Mouse (Mus musculus) liver, embryonic 11.5 days (tissue): ENCODE data around the gene Nrde2. TPM values are rescaled to one million over a fixed set of nuclear protein-coding genes. Genes with fewer than 3 reads are reported as not detected.

Source experiments
- ATAC-seq: fragments of 200-750 bp; cut with Nextera tagmentation; replicated peaks from 2 replicates; pipeline ENCODE4 v1.8.0; 2017; ENCODE audit warnings: moderate number of reproducible peaks, mild to moderate bottlenecking, moderate TSS enrichment, moderate library complexity; ENCODE audit not compliant: low FRiP score
- DNase-seq: peaks from one replicate; pipeline ENCODE4 v3.0.0-alpha.2; 2017; ENCODE audit warnings: low spot score
- H3K27ac ChIP-seq: fragments of 300-500 bp; sonication (generic); 2 replicates; pipeline ENCODE4 v1.5.1; 2014; ENCODE audit warnings: mild to moderate bottlenecking, low read depth, low read length, control low read depth
- H3K27me3 ChIP-seq: fragments of 300-500 bp; sonication (generic); replicated peaks from 2 replicates; pipeline ENCODE4 v1.6.1; 2014; ENCODE audit warnings: low read length, mixed read lengths; ENCODE audit not compliant: control insufficient read depth, insufficient read depth
- H3K36me3 ChIP-seq: fragments of 300-500 bp; sonication (generic); 2 replicates; pipeline ENCODE4 v1.6.1; 2014; ENCODE audit warnings: mild to moderate bottlenecking, low read length, moderate library complexity, mixed read lengths; ENCODE audit not compliant: control insufficient read depth, insufficient read depth
- H3K4me1 ChIP-seq: fragments of 300-500 bp; sonication (generic); replicated peaks from 2 replicates; pipeline ENCODE4 v1.6.1; 2014; ENCODE audit warnings: low read length, mixed read lengths; ENCODE audit not compliant: control insufficient read depth, insufficient read depth
- H3K4me2 ChIP-seq: fragments of 300-500 bp; sonication (generic); 2 replicates; pipeline ENCODE4 v1.6.1; 2014; ENCODE audit warnings: mild to moderate bottlenecking, control low read depth, moderate library complexity
- H3K4me3 ChIP-seq: fragments of 300-500 bp; sonication (generic); 2 replicates; pipeline ENCODE4 v1.5.1; 2014; ENCODE audit warnings: low read depth, low read length, control low read depth
- H3K9ac ChIP-seq: fragments of 300-500 bp; sonication (generic); 2 replicates; pipeline ENCODE4 v1.6.1; 2014; ENCODE audit warnings: low read depth, low read length, control low read depth
- H3K9me3 ChIP-seq: fragments of 300-500 bp; sonication (generic); 2 replicates; pipeline ENCODE4 v1.6.1; 2016; ENCODE audit warnings: low read length, inconsistent platforms, mixed read lengths; ENCODE audit not compliant: control insufficient read depth
- WGBS: fragments of 180-500 bp; shearing (Covaris S2); extraction: QIAGEN DNeasy Blood & Tissue Kit; methylation state at CpG from one replicate; pipeline ENCODE4 v1.1.7; 2014; 5-methylcytosine and 5-hydroxymethylcytosine counted together
- polyA plus RNA-seq: library from polyadenylated mRNA; unstranded; fragments of >200 nt; fragmentation: Nextera tagmentation; extraction: Ambion mirVana; gene quantifications from 2 replicates; pipeline ENCODE4 v1.2.1, GENCODE M21; 2014

Gene Nrde2
- polyA plus RNA-seq, 1 experiment from 2014 or later = 14.0 TPM

GRCm38 (mm10) chr12:100104530-100104929 is 54.9 kb downstream of the Nrde2 start:
- ATAC-seq (no peak), DNase-seq (no peak)
- WGBS = 84% methylated on average over 5 of the region's 5 CpGs
- Histone ChIP-seq H3K4me3 (no peak overlapping the region), H3K9me3 (no peaks in the 10 kb centered on the region), H3K27me3 (no peaks in the 10 kb centered on the region; the same call in 1 of the 2 replicates), H3K36me3 (no peaks in the 10 kb centered on the region), H3K27ac (no peak overlapping the region), H3K9ac (no peak overlapping the region), H3K4me2 (no peak overlapping the region), H3K4me1 (no peaks in the 10 kb centered on the region)

- Histone ChIP-seq H3K27me3 (no peaks in the 10 kb centered on the region; the same call in 1 of the 2 replicates), H3K4me1 (no peaks in the 10 kb centered on the region), H3K4me3 (no peak overlapping the region), H3K4me2 (no peak overlapping the region), H3K27ac (no peak overlapping the region), H3K36me3 (no peaks in the 10 kb centered on the region), H3K9ac (no peak overlapping the region), H3K9me3 (no peaks in the 10 kb centered on the region)
- ATAC-seq (no peak), DNase-seq (no peak)
- WGBS = 59% methylated on average over 3 of the region's 3 CpGs
Observed at GRCm38 (mm10) chr12:100101651-100102050, 57.8 kb downstream of the Nrde2 start.

- no peaks in the 10 kb centered on the region for H3K4me1 ChIP-seq
- H3K4me3 ChIP-seq = no peak overlapping the region
- no peak overlapping the region for H3K4me2 ChIP-seq
- no peaks in the 10 kb centered on the region for H3K36me3 ChIP-seq
- no peak for ATAC-seq
- H3K27me3 ChIP-seq = no peaks in the 10 kb centered on the region; the same call in 1 of the 2 replicates
- no peaks in the 10 kb centered on the region for H3K9me3 ChIP-seq
- no peak overlapping the region for H3K9ac ChIP-seq
- H3K27ac ChIP-seq = no peak overlapping the region
- no peak for DNase-seq
- 74% methylated on average over 3 of the region's 3 CpGs for WGBS
Observed at GRCm38 (mm10) chr12:100100707-100101030, 58.8 kb downstream of the Nrde2 start.

- Histone ChIP-seq H3K4me3 (no peak overlapping the region), H3K36me3 (no peaks in the 10 kb centered on the region), H3K27ac (no peak overlapping the region), H3K27me3 (no peaks in the 10 kb centered on the region), H3K9me3 (no peaks in the 10 kb centered on the region), H3K4me1 (no peaks in the 10 kb centered on the region), H3K4me2 (no peak overlapping the region), H3K9ac (no peak overlapping the region)
- ATAC-seq = no peak
- DNase-seq = no peak
- 56% methylated on average over 3 of the region's 3 CpGs for WGBS
Observed at GRCm38 (mm10) chr12:100099971-100100706, 59.3 kb downstream of the Nrde2 start.

- DNase-seq (no peak), ATAC-seq (no peak)
- Histone ChIP-seq H3K27me3 (no peaks in the 10 kb centered on the region), H3K9ac (no peak overlapping the region), H3K36me3 (no peaks in the 10 kb centered on the region), H3K27ac (no peak overlapping the region), H3K4me2 (no peak overlapping the region), H3K9me3 (no peaks in the 10 kb centered on the region), H3K4me3 (no peak overlapping the region), H3K4me1 (no peaks in the 10 kb centered on the region)
- 82% methylated on average over 11 of the region's 11 CpGs for WGBS
Observed at GRCm38 (mm10) chr12:100093046-100093445, 66.4 kb downstream of the Nrde2 start.

GRCm38 (mm10) chr12:100090750-100091149 is 68.7 kb downstream of the Nrde2 start:
- no peak for DNase-seq
- 77% methylated on average over 4 of the region's 4 CpGs for WGBS
- no peak overlapping the region for H3K9ac ChIP-seq
- H3K36me3 ChIP-seq = no peaks in the 10 kb centered on the region
- no peaks in the 10 kb centered on the region for H3K27me3 ChIP-seq
- ATAC-seq = no peak
- no peak overlapping the region for H3K4me2 ChIP-seq
- no peak overlapping the region for H3K27ac ChIP-seq
- H3K4me3 ChIP-seq = no peak overlapping the region
- H3K4me1 ChIP-seq = no peaks in the 10 kb centered on the region
- no peaks in the 10 kb centered on the region for H3K9me3 ChIP-seq

GRCm38 (mm10) chr12:100089265-100089664 is 70.2 kb downstream of the Nrde2 start:
- Histone ChIP-seq H3K36me3 (no peaks in the 10 kb centered on the region), H3K4me1 (peaks cover under 1% of the 10 kb centered on the region), H3K9me3 (no peaks in the 10 kb centered on the region), H3K27ac (no peak overlapping the region), H3K4me3 (no peak overlapping the region), H3K4me2 (no peak overlapping the region), H3K27me3 (no peaks in the 10 kb centered on the region), H3K9ac (no peak overlapping the region)
- no peak for DNase-seq
- WGBS = 73% methylated on average over 5 of the region's 5 CpGs
- ATAC-seq = no peak

GRCm38 (mm10) chr12:100088026-100088425 is 71.4 kb downstream of the Nrde2 start:
- WGBS = 79% methylated on average over 3 of the region's 3 CpGs
- Histone ChIP-seq H3K9ac (no peak overlapping the region), H3K4me1 (peaks cover 3% of the 10 kb centered on the region), H3K4me3 (no peak overlapping the region), H3K27me3 (no peaks in the 10 kb centered on the region), H3K36me3 (no peaks in the 10 kb centered on the region), H3K27ac (no peak overlapping the region), H3K9me3 (no peaks in the 10 kb centered on the region), H3K4me2 (no peak overlapping the region)
- no peak for DNase-seq
- ATAC-seq = no peak

DNA sequence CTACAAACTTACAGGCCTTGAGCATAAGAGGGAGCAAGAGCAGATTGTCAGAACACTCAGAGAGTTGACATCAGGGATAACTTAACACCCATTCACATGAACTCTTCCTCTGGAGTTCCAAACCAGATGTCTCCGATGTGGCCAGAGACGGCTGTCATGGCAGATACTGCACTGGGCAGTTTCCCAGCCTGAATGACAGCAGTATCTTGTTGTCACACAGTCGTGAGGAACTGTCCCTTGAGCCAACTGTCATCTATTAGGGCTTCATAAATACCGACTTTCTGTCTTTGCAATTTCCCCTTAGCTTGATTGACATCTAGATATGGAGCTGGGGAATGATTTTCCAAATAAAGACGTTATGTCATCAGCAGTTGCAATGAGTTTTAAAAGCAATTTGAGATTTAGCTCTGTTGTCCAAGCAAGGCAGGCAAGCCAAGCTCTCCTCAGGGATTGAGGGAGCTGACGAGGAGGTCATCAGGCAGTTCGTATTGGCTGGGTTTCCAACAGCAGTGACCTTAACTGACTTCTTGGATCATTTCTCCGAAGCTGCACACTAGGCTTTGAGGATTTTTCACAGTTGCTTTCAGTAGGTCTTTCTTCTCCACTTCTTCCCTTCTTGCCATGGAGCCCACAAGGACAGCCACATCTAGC is 79.7 kb downstream of the Nrde2 start:
- H3K9ac ChIP-seq = no peak overlapping the region
- H3K27me3 ChIP-seq = no peaks in the 10 kb centered on the region
- no peaks in the 10 kb centered on the region for H3K9me3 ChIP-seq
- peaks cover 3% of the 10 kb centered on the region for H3K4me1 ChIP-seq
- H3K36me3 ChIP-seq = no peaks in the 10 kb centered on the region
- no peak overlapping the region for H3K4me3 ChIP-seq
- ATAC-seq (no peak), DNase-seq (no peak)
- no peak overlapping the region for H3K4me2 ChIP-seq
- no peak overlapping the region for H3K27ac ChIP-seq
- 74% methylated on average over 8 of the region's 8 CpGs for WGBS
